Mouse (Mus musculus) v-Abl transformed pro-B cells (cell line): Measurements from ENCODE around the gene Olfr1359.

Experiments
- in situ Hi-C, 2 experiments: fragments of 400-800 bp; cut with MboI; formaldehyde crosslinking; loops; one replicate each; pipeline ENCODE4 v1.15.1; 2025; ENCODE audit not compliant: unreplicated experiment in 2 of 2

Gene Olfr1359

GRCm38 (mm10) chr13:21753524-21754285, 55.8 kb downstream of the Olfr1359 start, which contains the start of the genes Hist1h2ak and Hist1h2bn:
TSS of gene Hist1h2ak (minus strand) at chr13:21753827.
TSS of gene Hist1h2bn (plus strand) at chr13:21754123.
- in situ Hi-C loops, result loop anchor here in 1 of 2 experiments (10.0 kb wide), 1 partner anchor 1801 kb away; the partner anchor contains the start of genes Hist1h1d and Hist1h4f

DNA sequence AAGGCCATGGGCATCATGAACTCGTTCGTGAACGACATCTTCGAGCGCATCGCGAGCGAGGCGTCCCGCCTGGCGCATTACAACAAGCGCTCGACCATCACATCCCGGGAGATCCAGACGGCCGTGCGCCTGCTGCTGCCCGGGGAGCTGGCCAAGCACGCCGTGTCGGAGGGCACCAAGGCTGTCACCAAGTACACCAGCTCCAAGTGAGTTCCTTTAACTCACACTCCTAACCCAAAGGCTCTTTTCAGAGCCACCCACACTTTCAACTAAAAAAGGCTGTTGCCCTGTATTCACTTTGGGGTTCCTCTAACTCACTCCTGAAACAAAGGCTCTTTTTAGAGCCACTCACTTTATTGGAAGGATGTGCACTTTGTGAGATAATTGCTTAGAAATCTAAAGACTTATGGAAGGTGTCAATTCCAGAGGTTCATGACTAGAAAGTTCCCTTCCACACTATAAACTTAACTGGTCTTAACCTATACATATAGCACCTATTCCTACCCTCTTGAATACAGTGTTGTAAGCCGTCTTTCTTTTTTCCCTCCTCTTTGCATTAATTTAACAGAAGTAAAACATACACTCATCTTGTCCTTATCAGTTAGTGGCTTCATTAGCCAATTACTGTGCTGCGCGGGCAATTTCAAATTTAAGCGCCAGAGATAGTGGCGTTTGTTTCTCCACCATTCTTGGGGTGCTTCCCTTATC, 56.5 kb downstream of the Olfr1359 start:
- in situ Hi-C loops, result loop anchor here in 1 of 2 experiments (10.0 kb wide), 1 partner anchor 1800 kb away; the partner anchor contains the start of genes Hist1h1d and Hist1h4f

DNA sequence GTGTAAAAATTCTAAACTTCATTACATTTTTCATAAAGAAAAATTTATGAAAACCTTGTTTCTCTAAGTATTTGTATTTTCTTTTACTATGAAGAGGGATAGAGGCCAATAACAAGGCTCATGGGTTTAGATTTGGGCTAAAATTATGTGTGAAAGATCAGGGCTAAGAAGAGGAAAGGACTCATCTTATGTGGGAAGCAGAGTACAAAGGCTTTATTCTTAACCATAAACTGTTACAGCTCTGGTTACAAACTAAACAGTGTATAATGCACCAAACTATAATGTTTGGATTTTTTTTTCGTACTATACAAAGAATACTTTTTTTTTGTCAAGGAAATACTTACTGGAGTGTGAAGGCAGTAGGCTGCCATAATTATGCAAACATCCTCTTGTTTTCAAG, 57.8 kb downstream of the Olfr1359 start:
- in situ Hi-C loops, result loop anchor here in 1 of 2 experiments (10.0 kb wide), 1 partner anchor 1799 kb away; the partner anchor contains the start of genes Hist1h1d and Hist1h4f
